Mouse (Mus musculus): ENCODE data around the gene Nop58.
"Not testable (repeated sequence)": the region's sequence is repeated elsewhere in the genome, so short reads cannot be mapped to it uniquely, and the experiment has no call there.

The Nop58 gene

DNA sequence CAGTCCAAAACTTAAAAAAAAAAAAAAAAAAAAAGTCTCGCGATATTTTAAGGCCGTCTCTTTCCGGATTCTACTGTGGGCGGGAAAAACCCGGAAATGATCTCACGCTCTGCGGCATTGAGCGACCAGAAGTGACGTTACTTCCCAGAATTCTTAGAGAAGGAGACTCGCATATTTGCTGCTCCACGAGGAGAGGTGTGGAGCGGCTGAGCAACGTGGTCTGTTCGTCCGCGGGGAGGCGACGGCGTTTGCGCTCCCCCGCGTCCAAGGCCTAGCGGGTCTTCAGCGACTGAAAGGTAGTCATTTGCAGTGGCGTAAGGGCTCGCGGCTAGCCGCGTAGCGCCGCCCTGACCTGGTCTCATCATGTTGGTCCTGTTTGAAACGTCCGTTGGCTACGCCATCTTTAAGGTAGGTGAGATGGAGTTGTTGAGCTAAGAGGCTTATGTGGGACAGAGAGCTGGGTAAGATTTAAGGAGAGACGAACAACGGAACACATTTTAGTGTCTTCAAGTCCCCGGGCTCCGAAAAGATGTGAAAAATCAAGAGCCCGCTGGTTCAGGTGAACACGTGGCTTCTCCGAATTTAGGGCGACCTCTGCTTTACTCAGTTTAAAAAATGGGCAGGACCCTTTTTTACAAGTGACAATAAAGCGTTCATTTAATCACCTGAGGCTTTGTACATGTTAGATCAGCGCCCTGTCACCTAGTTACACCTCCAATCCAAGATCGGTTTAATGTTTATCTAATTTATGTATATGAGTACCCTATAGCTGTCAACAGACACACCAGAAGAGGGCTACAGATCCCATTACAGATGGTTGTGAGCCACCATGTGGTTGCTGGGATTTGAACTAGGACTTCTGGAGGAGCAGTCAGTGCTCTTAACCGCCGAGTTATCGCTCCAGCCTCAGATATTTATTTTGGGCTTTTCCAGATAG, at the start of gene Nop58:
Nop58 (plus strand) TSS at position 153 of the 937 bp plus-strand sequence.
- DNase-seq: peak; percentile 92 to 94

DNA sequence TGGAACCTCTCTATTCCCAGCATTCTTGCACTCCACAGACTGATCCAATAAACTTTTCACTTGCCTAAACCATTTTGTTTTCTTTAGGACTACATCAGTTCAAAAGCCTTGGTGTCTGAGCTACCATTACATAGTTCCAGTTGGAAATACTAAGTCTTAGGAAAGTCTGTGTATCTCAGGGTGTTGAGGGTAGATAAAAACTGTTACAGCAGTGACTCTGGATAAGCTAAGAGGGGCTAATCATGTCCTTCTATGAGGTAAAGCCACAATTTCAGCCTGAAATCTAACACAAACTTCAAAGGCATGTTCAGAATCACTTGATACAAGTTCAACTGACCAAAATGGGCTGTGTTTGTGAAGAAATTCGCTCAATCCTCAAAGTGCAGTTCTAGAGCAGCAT, 48.4 kb upstream of the Nop58 start:
- DNase-seq: no peak

DNA sequence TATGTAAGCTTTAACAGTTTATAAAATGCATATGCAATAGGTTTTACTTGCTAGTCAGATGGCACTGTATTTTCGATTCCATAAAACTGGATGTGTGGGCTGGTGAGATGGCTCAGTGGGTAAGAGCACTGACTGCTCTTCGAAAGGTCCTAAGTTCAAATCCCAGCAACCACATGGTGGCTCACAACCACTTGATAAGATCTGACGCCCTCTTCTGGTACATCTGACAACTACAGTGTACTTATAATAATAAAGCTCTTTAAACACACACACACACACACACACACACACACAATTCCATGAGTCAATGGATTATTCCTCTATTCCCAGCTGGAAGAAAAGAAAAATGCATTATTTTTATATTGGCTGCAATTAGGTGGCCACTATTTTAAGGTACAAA, 46.4 kb upstream of the Nop58 start:
- no peak for DNase-seq

DNA sequence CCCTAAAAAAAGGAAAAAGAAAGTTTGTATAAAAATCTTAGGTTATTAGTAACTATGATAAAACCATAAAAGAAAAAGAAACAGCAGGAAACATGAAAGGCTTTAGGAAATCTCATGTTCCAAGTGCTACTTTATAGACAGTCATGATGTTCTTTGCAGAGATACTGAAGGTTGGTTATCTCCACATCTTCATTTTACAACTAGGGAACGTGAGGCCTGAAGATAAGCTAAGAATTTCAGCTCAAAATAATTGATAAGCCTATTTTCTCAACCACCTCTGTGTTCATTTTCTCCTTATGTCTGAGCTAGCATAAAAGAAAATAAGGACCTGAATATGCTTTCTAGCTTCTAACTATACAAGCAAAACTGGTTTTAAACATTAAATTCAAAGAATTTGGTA, 42.3 kb upstream of the Nop58 start:
- DNase-seq: no peak

DNA sequence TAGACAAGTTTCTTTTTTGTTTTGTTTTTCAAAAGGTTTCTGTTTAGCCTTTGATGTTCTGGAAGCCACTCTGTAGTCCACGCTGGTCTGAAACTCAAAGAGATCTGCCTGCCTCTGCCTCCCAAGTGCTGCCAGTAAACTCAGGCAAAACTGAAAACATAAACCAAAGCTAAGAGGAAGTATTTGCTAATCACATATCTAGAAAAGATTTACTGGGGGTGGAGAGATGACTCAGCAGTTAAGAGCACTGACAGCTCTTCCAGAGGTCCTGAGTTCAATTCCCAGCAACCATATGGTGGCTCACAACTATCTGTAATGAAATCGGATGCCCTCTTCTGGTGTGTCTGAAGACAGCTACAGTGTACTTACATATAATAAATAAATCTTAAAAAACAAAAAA, 38.3 kb upstream of the Nop58 start:
- DNase-seq: not testable (repeated sequence)

DNA sequence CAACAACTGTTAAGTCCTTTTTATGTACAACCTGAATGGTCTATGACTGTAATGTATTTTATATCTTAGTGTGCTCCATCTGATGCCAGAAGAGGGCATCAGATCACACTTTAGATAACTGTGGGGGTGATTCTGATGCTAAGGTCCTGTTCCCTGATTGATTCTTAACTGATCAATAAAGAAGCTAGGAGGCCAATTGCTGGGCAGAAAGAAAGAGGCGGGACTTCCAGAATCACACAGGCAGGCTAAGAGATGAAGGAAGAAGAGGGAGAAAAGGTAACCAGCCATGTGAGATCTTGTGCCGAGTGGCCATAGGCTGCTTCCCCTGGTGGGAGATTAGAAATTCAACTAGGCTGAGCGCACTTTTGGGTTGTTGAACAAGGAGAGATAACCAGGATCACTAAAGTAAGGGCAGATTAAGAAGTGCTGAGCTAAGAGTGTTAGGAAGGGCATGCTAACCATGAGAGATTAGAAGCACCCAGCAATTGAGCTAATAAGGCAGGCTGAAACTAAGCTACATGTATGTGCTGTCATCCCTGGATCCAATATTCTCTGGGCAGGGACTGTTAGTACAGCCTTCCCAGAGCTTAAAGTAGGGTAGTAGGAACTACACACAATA, 33.5 kb upstream of the Nop58 start:
- DNase-seq: no peak

DNA sequence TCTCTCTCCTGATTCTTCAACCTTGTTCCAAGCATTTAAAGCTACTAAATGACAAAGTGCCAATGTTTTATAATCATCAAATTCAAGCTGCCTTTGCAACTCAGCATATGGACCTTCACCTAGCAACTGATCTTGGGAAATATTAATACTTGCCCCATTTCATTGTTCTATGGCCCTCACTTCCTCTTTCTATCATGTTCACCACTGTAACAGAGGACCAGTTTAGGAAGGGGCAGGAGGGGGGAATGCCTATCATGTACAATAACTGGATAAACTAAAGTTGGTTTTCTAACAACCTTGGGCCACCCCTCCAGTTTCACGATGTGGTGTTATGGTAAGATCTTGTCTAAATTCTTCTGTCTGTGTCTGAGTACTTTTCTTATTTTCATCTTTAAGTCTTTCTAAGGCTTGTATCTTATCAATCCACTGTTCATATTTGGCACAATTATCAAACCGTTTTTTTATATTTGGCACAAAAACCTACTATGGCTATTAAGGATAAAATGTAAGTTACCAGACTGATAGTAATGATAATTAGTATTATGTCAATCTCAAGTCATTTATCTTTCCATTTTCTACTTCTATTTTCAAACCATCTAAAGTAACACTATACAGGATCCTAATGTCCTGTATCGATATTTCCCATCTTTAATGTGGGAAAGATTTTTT, 31.4 kb upstream of the Nop58 start:
- no peak for DNase-seq

DNA sequence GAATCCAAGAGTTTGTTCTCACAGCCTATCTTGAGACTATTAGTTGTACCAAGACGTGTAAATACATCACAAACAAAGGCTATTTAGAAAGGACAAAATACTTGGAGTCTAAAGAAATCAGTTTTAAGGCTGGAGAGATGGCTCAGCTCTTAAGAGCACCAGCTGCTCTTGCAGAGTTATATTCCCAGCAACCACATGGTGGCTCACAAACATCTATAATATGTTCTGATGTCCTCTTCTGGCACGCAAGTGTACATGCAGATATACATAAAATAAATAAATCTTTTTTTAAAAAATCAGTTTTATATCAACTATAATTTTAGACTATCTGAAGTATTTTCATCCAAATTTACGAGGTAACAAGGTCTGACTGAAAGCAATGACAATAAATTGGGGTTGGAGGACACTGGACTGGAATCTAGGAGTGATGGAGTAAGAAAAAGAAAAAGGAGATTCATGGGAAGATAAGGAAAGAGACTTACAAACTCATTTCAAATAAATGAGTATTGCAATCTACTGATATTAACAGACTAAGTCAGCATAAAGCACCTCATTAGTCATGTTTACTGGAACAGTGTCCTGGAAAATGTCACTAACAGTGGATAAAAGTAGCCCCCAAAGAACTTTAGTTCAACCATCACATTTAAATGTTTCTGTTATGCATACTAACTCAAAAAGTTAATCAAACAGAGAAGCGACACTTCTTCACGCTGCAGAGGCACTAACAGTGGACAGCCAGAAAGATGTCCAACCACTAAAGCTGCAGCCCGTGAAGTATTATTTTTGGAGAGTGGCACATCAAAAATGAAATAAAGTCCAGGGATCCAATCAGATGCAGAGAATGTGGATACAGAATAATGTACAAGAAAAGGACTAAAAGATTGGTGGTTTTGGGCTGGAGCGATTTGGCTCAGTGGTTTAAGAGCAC, 28.3 kb upstream of the Nop58 start:
- DNase-seq: no peak

DNA sequence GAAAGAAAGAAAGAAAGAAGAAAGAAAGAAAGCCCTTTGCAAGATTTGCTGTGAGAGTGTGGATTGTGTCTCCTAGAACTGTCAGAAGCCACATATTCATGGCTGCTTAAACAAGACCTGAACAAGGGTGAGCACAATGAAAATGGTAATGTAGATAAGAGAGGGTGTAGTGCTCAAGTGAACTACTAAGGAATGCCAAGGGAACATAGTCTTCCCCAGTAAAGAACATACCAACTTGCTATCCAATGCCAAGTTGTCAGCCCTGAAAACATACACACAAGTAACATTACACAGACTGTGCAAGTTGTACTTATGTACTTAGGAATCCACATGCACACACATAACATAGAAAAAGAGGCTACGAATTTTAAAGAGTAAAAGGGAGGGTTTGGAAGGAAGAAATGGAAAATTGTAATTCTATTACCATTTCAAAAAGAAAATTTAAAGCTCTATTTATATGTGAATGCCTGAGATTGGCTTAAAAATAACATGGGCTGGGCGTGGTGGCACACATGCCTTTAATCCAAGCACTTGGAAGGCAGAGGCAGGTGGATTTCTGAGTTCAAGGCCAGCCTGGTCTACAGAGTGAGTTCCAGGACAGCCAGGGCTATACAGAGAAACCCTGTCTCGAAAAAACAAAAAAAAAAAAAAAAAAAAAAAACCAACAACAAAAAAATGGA, 21.2 kb upstream of the Nop58 start:
- DNase-seq: no peak

DNA sequence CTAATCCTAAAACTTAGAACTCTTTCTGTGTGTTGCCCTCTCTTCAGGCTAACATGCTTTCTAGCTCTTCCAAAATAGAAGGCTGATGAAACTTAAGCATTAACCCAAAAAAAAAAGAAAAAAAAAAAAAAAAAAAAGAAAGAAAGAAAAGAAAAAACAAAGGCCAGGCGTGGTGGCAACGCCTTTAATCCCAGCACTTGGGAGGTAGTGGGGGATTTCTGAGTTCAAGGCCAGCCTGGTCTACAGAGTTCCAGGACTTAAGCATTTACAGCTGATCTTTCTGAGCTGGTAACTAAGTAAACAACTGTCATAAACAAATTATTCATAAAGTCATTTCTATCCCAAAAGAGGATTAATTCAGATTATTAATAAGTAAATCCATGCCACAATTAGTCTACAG, 15.9 kb upstream of the Nop58 start:
- DNase-seq: no peak

DNA sequence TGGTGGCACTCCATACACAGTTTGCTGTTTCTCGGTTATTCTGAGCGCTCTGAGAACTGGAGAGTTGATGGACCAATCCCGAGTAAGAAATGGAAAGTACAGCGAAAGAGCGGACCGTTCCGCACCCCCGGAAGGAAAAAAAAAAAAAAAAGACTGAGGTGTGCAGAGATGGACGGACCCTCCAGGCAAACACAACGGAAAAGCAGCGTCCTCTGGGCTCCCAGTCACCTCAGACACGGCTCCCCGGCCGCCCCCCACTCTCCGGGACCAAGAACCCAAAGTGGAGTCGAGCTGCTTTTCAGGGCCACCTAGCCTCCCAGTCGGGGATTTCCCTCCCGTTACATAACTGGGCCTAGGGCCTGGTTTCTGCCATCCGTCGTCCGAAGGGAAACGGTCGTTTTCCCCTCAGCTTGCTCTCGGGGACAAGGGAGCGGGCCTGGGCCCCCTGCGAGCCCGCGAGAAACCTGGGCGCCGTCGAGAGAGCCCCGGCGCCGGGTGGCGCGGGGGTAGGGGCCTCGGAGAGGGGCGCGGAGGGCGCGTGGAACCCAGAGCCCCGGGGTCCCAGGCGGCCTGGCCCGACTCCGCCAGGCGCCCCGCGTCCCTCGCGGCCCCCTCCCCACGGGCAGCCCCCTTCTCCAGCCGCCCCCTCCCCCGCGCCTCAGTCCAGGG, 14.7 kb upstream of the Nop58 start:
- peak; percentile 32 to 44 for DNase-seq

DNA sequence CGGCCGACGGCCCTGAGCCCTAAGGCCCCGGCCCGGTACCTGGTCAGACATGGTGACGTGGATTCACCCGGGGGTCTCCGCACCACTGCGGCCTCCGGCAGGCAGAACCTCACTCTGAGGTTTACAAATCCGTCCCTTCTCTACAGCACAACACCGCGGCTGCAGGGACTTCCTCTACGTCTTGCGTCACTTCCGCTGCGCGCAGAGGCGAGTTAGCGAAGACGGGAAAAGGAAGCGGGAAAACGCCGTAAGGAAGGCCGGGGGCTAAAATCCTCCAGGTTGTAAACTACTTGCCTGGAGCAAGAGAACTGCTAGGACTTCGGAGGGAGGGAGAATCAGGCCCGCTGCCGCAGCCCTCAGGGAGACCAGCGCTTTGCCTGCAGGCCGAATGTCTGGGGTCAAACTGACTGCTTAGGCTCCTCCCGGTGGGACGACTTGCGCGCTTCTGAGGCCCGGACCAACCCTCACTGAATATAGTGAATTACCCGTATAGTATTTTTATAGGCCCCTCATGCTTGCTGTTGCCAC, 14.1 kb upstream of the Nop58 start, which contains the start of gene Sumo1:
Sumo1 (minus strand) TSS at position 194 of the 528 bp plus-strand sequence.
- DNase-seq: peak; percentile 84 to 89

DNA sequence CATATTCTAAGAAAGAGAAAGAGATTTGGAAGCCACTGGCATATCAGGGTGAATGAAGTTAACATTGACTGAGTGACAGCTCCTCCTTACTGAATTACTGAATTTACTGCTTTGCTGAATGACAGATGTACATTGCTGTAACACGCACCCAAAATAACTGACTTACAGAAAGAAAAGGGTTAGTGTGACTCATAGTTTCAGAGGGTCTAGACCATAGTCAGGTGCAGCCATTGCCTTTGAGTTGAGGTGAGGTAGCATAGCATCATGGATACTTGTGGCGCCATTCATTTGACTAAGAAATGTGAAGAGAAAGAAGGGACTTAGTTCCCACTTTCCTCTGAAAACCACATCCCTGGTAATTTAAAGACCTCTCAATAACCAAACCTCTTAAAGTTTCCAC, 11.1 kb upstream of the Nop58 start:
- DNase-seq: no peak

DNA sequence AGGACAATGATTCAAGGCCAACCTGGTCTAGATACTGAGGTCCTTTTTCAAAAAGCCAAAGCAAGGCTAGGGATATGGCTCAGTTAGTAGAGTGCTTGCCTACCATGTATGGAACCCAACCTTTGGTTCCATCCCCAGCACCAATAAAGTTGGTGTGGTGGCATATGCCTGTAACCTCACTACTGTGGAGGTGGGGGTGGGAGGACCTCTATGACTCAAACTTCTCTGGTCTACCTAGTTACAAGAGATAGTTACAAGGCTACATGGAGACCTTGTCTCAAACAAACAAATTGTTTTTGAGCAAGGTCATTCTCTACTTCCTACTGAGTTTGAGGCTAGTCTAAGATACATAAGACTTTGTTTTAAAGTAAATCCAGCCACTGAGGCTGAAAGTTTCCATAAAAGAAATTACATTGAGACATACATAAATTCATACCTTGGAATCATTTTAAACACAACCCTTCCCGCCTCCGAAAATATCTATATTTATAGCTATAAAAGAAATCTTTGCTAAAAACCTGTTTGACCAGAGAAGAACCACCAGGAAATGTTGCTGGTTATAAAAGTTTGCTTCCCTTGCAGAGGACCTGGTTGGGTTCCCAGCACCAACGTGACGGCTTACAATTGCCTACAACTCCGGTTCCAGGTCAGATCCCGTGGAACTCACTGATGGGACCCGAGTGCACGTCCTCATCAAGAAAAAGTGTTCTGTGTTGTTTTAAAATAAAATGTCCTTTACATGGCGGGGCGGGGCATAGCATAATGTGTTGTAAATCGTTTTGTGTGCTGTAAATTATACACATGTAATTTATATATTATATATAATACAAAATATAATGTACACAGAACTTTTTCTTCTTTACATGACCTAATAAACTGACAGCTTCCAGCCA, 599 bp upstream of the Nop58 start:
- peak; percentile 35 to 40 for DNase-seq

DNA sequence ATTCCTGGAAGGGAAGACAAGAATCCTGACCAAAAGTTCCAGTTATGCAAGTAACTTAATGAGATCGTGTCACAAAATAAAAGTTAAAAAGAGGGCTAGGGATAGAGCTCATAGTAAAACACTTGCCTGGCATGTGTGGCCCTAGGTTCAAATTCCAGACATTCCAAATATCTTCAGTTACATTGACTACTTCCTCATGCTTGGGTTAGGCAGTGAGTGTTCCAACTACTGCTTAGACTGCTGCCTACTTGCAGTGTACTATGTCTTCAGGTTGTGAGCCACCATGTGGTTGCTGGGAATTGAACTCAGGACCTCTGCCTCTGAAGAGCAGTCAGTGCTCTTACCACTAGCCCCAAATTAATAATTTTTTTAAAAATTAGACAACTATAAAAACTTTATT, 2.7 kb downstream of the Nop58 start:
- peak; percentile 15 to 52 for DNase-seq

DNA sequence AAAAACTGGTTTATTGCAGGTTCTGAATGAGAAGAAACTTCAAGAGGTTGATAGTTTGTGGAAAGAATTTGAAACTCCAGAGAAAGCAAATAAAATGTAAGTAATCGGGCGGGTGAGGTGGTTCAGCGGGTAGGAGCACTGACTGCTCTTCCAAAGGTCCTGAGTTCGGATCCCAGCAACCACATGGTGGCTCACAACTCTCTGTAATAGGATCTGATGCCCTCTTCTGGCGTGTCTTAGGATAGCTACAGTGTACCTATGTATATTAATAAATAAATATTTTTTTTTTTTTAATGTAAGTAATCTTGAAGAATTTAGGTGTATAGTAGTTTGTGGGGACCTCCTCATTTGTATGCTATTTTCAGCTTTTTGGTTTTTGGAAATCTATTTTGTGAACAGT, 5.7 kb downstream of the Nop58 start:
- DNase-seq: no peak

DNA sequence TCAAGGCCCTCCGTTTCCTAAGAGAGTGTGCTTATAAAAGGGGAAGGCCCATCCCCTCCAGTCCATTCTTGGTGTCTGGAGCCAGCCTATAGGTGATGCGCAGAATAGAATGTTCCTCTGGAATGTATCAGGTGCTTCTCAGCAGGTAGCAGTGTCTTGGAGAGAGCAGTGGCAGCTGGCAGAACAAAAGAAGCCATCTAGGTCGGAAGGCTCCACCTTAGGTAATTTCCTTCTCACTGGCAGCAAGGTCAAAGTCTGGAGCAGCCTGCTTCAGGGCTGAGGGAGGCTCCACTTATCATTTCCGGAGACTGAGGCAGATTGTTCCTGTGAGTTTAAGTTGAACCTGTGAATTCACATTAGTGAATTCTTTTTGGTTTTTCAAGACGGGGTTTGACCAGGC, 13.0 kb downstream of the Nop58 start:
- no peak for DNase-seq

DNA sequence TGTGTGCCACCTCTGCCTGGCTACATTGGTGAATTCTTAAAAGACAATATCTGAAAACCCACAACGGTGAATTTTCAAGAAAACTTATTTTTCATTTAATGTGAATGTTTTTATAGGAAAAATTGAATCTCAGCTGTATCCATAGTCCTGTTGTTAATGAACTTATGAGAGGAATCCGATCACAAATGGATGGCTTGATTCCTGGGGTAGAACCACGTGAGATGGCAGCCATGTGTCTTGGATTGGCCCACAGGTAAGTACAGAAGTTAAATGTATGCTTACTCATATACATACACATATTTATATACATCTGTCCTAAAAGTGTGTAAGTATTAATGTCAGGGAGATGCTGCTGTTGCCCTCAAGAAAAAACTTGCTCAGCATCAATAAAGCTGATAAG, 13.4 kb downstream of the Nop58 start:
- DNase-seq: no peak

DNA sequence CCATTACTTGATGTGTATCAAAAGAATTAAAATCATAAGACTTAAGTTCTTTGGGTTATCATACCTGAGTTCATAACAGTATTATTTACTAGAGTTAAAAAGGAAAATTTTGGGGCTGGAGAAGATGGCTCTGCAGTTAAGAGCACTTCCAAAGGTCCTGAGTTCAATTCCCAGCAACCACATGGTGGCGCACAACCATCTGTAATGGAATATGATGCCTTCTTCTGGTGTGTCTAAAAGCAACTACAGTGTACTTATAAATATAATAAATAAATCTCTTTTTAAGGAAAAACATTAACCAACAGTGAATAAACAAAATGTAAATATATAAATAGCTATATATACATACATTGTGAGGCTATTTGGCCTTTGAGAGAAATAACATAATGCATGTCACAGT, 17.0 kb downstream of the Nop58 start:
- no peak for DNase-seq

DNA sequence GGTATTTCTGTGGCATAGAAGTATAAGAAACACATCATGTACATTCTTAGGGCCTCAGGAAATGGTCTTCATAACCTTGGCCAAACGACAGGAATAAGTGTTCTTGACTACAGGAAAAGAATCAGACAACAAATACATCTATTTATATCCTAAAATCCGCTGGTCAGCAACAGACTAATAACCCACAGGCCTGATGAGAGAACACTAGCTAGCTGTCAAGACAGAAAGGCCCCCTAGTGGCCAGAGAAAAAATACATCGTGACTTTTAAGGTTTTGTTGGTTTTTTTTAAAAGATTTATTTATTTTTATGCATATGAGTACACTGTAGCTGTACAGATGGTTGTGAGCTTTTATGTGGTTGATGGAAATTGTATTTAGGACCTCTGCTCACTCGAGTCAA, 35.1 kb downstream of the Nop58 start:
- peak in 1 of 2 experiments; percentile 15 for DNase-seq
